Mouse (Mus musculus) Patski (cell line): ENCODE measurements around the gene 1810055G02Rik. TPM values are rescaled to one million over a fixed set of nuclear protein-coding genes. Genes with fewer than 3 reads are reported as not detected.
A peak's percentile ranks its signal among the peaks of the same experiment; 100 is the strongest.

Source experiments
- ATAC-seq: fragments of 100-300 bp; one replicate; pipeline ENCODE4 v1.8.0; 2021
- CTCF ChIA-PET: fragments of 350-600 bp; sonication (Branson Sonifier 250); formaldehyde crosslinking; loops from one replicate; lab custom pipeline; 2022; ENCODE audit warnings: inconsistent platforms; lab: Charles Lee
- POLR2A ChIA-PET: fragments of 350-600 bp; sonication (Branson Sonifier 250); formaldehyde crosslinking; loops from one replicate; lab custom pipeline; 2022; ENCODE audit warnings: antibody characterized with exemption, inconsistent platforms; lab: Charles Lee
- DNase-seq: peaks from one replicate; pipeline ENCODE4 v3.0.0-alpha.2; 2011; ENCODE audit warnings: low read depth, low spot score
- H3K27me3 ChIP-seq: fragments of 371-371 bp; one replicate; pipeline ENCODE4 v1.5.1; 2021
- CTCF ChIP-seq: fragments of 100-300 bp; IDR thresholded peaks from one replicate; pipeline ENCODE4 v1.5.1; 2021
- in situ Hi-C: fragments of 300-500 bp; cut with MboI; formaldehyde crosslinking; loops from 3 replicates; pipeline ENCODE4 v1.11.1; 2018; ENCODE audit warnings: low pct_unique_long_range_greater_than_20kb, mixed read lengths
- polyA plus RNA-seq: library from polyadenylated mRNA; unstranded; gene quantifications from one replicate; pipeline ENCODE4 v1.2.3, GENCODE M21; 2021

The 1810055G02Rik gene
- polyA plus RNA-seq, 1 experiment from 2014 or later = 58.9 TPM

DNA sequence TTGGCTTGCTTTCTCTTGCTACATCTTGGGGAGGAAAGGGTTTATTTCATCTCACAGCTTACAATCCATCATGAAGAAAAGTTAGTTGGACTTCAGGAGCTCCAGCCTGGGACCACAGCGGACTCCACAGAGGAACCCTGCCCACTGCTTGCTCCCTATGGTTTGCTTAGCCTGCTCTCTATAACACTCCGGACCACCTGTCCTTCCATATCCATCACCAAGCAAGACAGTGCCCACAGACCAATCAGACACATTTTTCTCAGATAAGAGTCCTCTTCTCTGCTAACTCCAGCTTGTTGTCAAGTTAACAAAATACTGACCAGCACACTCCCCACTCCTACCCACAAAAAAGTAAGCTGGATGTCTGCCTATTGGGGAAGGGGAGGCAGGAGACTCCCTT, 13.6 kb upstream of the 1810055G02Rik start:
- ChIA-PET CTCF (interaction anchor here (0.7 to 1.3 kb wide), 2 partner anchors 10 to 67 kb away, joined by 3 read pairs; no protein-coding TSS in a partner anchor), POLR2A (interaction anchor here (1.3 kb wide), 1 partner anchor 13 kb away, joined by 3 read pairs; the partner anchor contains the start of gene 1810055G02Rik)
- H3K27me3 ChIP-seq = no peaks in the 10 kb centered on the region
- DNase-seq (no peak), ATAC-seq (no peak)
- in situ Hi-C loops = no loop called here
- TF ChIP-seq CTCF = no peak

- TF ChIP-seq CTCF = no peak
- DNase-seq (no peak), ATAC-seq (no peak)
- H3K27me3 ChIP-seq = no peaks in the 10 kb centered on the region
- in situ Hi-C loops = no loop called here
- CTCF ChIA-PET = no interaction called here
- POLR2A ChIA-PET = no interaction called here
These were observed 13.1 kb upstream of the 1810055G02Rik start for GRCm38 (mm10) chr19:3695006-3695405.

GRCm38 (mm10) chr19:3695471-3695870, 12.6 kb upstream of the 1810055G02Rik start:
- in situ Hi-C loops = no loop called here
- DNase-seq (no peak), ATAC-seq (no peak)
- POLR2A ChIA-PET = no interaction called here
- CTCF ChIA-PET = no interaction called here
- no peak for TF ChIP-seq CTCF
- H3K27me3 ChIP-seq = no peaks in the 10 kb centered on the region

DNA sequence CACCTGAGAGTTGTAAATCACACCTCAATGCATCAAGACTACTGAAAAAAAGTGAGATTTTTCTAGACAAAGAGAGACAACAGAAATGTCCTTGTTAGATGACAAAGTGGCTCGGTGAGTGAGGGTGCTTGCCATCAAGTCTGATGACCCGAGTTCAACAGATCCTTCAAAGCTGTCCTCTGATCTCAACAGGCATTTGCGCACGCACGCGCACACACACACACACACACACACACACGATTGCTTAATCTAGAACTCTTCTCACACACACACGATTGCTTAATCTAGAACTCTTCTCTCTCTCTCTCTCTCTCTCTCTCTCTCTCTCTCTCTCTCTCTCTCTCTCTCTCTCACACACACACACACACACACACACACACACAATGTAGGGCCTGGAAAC, 12.1 kb upstream of the 1810055G02Rik start:
- ChIA-PET CTCF (no interaction called here), POLR2A (no interaction called here)
- ATAC-seq (no peak), DNase-seq (no peak)
- TF ChIP-seq CTCF = no peak
- in situ Hi-C loops = no loop called here
- no peaks in the 10 kb centered on the region for H3K27me3 ChIP-seq

DNA sequence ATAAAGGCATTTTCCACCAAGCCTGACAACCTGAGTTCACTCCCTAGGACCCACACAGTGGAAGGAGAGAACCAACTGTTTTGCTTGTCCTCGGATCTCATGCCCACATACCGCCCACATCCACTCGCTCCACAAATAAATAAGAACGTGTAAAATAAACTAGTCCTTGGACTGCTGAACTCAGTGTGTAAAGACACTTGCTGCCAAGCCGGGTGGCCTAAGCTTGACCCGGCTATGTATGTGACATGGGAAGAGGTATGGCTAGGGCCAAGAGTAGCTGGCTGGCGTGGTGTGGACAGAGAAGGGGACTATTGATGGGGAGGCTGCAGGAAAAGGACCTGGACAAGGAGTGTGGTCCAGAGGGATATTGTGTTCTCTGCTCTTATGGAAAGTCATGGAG, 10.1 kb upstream of the 1810055G02Rik start:
- ATAC-seq (no peak), DNase-seq (no peak)
- H3K27me3 ChIP-seq = no peaks in the 10 kb centered on the region
- CTCF ChIA-PET = interaction anchor here (1.0 to 1.4 kb wide), 4 partner anchors 17 to 109 kb away, joined by 3 to 5 read pairs (median 4); no protein-coding TSS in a partner anchor
- in situ Hi-C loops = no loop called here
- TF ChIP-seq CTCF = no peak
- POLR2A ChIA-PET = interaction anchor here (0.6 kb wide), 1 partner anchor 71 kb away, joined by 3 read pairs; no protein-coding TSS in a partner anchor

DNA sequence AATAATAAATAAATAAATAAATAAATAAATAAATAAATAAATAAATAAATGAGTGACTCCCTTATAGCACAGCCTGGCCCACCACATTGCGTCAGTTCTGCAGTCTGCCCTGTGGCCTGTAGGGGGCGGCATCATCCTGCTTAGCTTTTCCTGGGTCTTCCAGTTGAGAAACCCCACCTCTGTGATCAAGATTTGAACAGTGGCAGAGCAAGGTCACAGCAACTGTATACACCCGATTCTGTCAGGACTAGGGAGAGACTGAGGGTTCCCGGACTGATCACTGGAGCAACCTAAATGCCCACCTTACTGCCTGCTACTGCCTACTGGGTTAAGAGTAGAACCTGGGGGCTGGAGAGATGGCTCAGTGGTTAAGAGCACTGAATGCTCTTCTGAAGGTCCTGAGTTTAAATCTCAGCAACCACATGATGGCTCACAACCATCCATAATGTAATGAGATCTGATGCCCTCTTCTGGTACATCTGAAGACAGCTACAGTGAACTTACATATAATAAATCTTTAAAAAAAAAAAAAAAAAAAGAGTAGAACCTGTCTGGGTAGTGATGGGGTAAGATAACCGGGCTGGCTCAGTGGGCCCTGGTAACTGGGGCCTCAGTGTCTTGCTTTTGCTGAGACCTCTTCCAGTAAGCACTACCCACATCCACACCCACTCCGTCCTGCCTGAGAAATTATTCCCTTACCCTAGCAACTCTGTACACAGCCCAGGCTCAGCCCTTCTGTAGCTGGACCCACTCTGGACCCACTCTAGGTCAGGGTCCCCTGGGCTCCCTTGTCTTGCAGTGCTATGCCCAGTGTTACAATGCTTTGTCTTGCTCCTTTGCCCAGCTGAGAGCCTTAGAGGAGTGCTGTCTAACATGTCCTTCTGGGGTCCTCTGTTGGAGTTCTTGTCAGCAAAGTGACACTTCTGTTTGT, 8.3 kb upstream of the 1810055G02Rik start:
- H3K27me3 ChIP-seq = no peaks in the 10 kb centered on the region
- TF ChIP-seq CTCF = peak; percentile 85
- ChIA-PET POLR2A (interaction anchor here (0.6 to 0.7 kb wide), 2 partner anchors 27 to 77 kb away, joined by 3 to 5 read pairs; no protein-coding TSS in a partner anchor), CTCF (interaction anchor here (0.7 to 4.2 kb wide), 13 partner anchors 9 to 111 kb away, joined by 3 to 28 read pairs (median 4); partner anchors contain the start of gene 1810055G02Rik)
- DNase-seq (no peak), ATAC-seq (no peak)
- in situ Hi-C loops = no loop called here

DNA sequence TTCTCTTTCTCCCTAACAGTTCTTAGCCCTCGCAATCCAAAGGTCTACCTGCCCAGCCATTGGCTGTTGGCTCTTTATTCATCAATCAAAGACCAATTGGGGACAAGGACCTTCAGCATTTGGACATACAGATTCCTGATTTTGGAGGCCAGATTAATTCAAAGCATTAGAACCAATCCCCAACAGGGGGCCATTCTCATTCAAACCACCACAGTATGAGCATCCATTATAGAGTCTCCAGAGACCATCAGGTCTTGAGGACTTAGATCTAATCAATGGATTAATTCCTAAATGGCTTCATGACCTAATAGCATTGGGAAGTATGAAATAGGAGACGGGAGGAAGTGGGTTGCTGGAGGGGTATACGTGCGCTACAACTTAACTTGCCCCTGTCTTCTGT, 5.6 kb upstream of the 1810055G02Rik start:
- DNase-seq (no peak), ATAC-seq (no peak)
- H3K27me3 ChIP-seq = no peaks in the 10 kb centered on the region
- POLR2A ChIA-PET = no interaction called here
- CTCF ChIA-PET = interaction anchor here (4.2 kb wide), 1 partner anchor 78 kb away, joined by 28 read pairs; no protein-coding TSS in a partner anchor
- in situ Hi-C loops = no loop called here
- no peak for TF ChIP-seq CTCF

DNA sequence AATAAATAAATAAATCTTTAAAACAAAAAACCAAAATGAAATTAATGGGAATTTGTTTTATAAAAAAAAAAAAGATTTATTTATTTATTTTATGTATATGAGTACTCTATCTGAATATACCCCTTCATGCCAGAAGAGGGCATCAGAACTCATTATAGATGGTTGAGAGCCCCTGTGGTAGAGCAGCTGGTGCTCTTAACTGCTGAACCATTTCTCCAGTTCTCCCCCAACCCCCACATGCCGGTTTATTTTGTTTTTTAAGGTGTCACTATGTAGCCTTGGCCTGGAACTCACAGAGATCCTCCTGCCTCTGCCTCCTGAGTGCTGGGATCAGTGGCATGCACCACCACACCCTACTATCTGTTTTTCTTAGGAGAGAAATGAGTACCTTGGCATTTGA, 1.8 kb upstream of the 1810055G02Rik start:
- ChIA-PET POLR2A (interaction anchor here (0.7 kb wide), 1 partner anchor 27 kb away, joined by 3 read pairs; no protein-coding TSS in a partner anchor), CTCF (no interaction called here)
- no peak for ATAC-seq
- TF ChIP-seq CTCF = no peak
- H3K27me3 ChIP-seq = no peaks in the 10 kb centered on the region
- in situ Hi-C loops = loop anchor here (5.0 kb wide), 1 partner anchor 84 kb away; no protein-coding TSS in a partner anchor
- no peak for DNase-seq

GRCm38 (mm10) chr19:3707553-3707952, 540 bp upstream of the 1810055G02Rik start:
- ChIA-PET POLR2A (interaction anchor here (1.6 kb wide), 1 partner anchor 13 kb away, joined by 3 read pairs; no protein-coding TSS in a partner anchor), CTCF (interaction anchor here (1.0 to 1.2 kb wide), 2 partner anchors 69 to 107 kb away, joined by 3 to 4 read pairs; no protein-coding TSS in a partner anchor)
- H3K27me3 ChIP-seq = no peaks in the 10 kb centered on the region
- in situ Hi-C loops = loop anchor here (5.0 kb wide), 1 partner anchor 85 kb away; no protein-coding TSS in a partner anchor
- TF ChIP-seq CTCF = no peak
- no peak for DNase-seq
- peak; percentile 14 for ATAC-seq

GRCm38 (mm10) chr19:3709013-3709787, 1.1 kb downstream of the 1810055G02Rik start:
- no peak for TF ChIP-seq CTCF
- ChIA-PET POLR2A (interaction anchor here (0.6 kb wide), 1 partner anchor 8 kb away, joined by 3 read pairs; no protein-coding TSS in a partner anchor), CTCF (interaction anchor here (0.9 to 1.3 kb wide), 4 partner anchors 9 to 13 kb away, joined by 3 to 6 read pairs (median 4); no protein-coding TSS in a partner anchor)
- no peak for ATAC-seq
- no peak for DNase-seq
- in situ Hi-C loops = loop anchor here (5.0 kb wide), 1 partner anchor 87 kb away; no protein-coding TSS in a partner anchor
- H3K27me3 ChIP-seq = no peaks in the 10 kb centered on the region
